ENCODE assay signal across 8 mouse cellular contexts in genomic region chr6:67375982-67376391, GRCm38 (mm10). TPM values are rescaled to one million over a fixed set of nuclear protein-coding genes. Genes with fewer than 3 reads are reported as not detected.
A peak's percentile ranks its signal among the peaks of the same experiment; 100 is the strongest.
DNase-seq lines count a peak whose midpoint lies in the region; ATAC-seq lines count a peak whose summit lies in the region.

Il12rb2 (minus strand) TSS chr6:67376188.

- peaks cover 13% of the 10 kb centered on the region; the same call in 1 of the 2 replicates for H3K27me3 ChIP-seq in kidney, embryonic 14.5 days (ENCODE audit: control insufficient read depth, insufficient read depth, low read length)
- H3K27me3 ChIP-seq in intestine, embryonic 14.5 days (replicated peaks; ENCODE audit: control insufficient read depth, insufficient read depth, low read length): peaks cover 20% of the 10 kb centered on the region

- peak within 1 kb of the TSS; percentile 59 for H3K4me2 ChIP-seq in kidney, embryonic 14.5 days (replicated peaks; ENCODE audit: low read depth, low read length)
- H3K4me2 ChIP-seq in intestine, embryonic 14.5 days (ENCODE audit: low read length): peak within 1 kb of the TSS; percentile 44

- ATAC-seq in kidney, embryonic 14.5 days (ENCODE audit: low FRiP score, low TSS enrichment): 0 out of 2 replicates have a peak, but pooled peaks have one; percentile 32
- no peak for ATAC-seq in intestine, embryonic 14.5 days (replicated peaks; ENCODE audit: low FRiP score, low TSS enrichment, low read depth)

- H3K9ac ChIP-seq in kidney, embryonic 14.5 days (ENCODE audit: low read depth, low read length): no peak within 1 kb of the TSS; the same call in 1 of the 2 replicates
- no peak within 1 kb of the TSS for H3K9ac ChIP-seq in intestine, embryonic 14.5 days (ENCODE audit: low read length)

- H3K36me3 ChIP-seq in kidney, embryonic 14.5 days (ENCODE audit: control insufficient read depth, insufficient read depth, low read length): no peaks in the 10 kb centered on the region
- H3K36me3 ChIP-seq in intestine, embryonic 14.5 days (ENCODE audit: control insufficient read depth, insufficient read depth, low read length): no peaks in the 10 kb centered on the region

- no peak for DNase-seq in kidney, adult 11 months
- DNase-seq in adrenal gland, postnatal 14 days: peak; percentile 7
- peak; percentile 10 for DNase-seq in gastrocnemius, postnatal 25 days
- no peak for DNase-seq in intestine, embryonic 14.5 days (ENCODE audit: low spot score)
- peak; percentile 39 to 42 for DNase-seq in lung, postnatal 4 days
- peak; percentile 3 for DNase-seq in right cerebral cortex, postnatal 4 days
- no peak for DNase-seq in frontal cortex, adult 2 months (ENCODE audit: extremely low spot score in 1 of 2, low spot score in 1 of 2)

- H3K27ac ChIP-seq in kidney, embryonic 14.5 days (ENCODE audit: low read depth, low read length): no peak within 1 kb of the TSS
- no peak within 1 kb of the TSS for H3K27ac ChIP-seq in intestine, embryonic 14.5 days (ENCODE audit: low read depth)

- peak within 1 kb of the TSS; percentile 26 for H3K4me3 ChIP-seq in kidney, embryonic 14.5 days (ENCODE audit: low read length)
- peak within 1 kb of the TSS; percentile 16 for H3K4me3 ChIP-seq in intestine, embryonic 14.5 days (ENCODE audit: low read depth, low read length)

- WGBS in kidney, embryonic 14.5 days: 1% methylated on average over 26 of the region's 26 CpGs
- WGBS in intestine, embryonic 14.5 days: 1% methylated on average over 26 of the region's 26 CpGs

- no peaks in the 10 kb centered on the region for H3K4me1 ChIP-seq in kidney, embryonic 14.5 days (ENCODE audit: control insufficient read depth, insufficient read depth, low read length)
- no peaks in the 10 kb centered on the region for H3K4me1 ChIP-seq in intestine, embryonic 14.5 days (replicated peaks; ENCODE audit: control insufficient read depth, insufficient read depth, low read length)

- H3K9me3 ChIP-seq in kidney, embryonic 14.5 days (ENCODE audit: control insufficient read depth, low read length): no peaks in the 10 kb centered on the region
- H3K9me3 ChIP-seq in intestine, embryonic 14.5 days (ENCODE audit: control insufficient read depth, low read length): no peaks in the 10 kb centered on the region

RNA-seq across cellular contexts. Expression of gene Il12rb2, which starts in this region (rescaled TPM):
- polyA plus RNA-seq in kidney, embryonic 14.5 days (2014; fragmentation: Nextera tagmentation; extraction: Ambion mirVana): 0.16 TPM in 1 of 2 replicates, not detected in the other
- total RNA-seq in adrenal gland, postnatal 14 days (2021): 0.11 and 0.23 TPM in 2 replicates
- total RNA-seq in gastrocnemius, postnatal 25 days (2021): not detected
- 0.05 TPM in 1 of 2 replicates, not detected in the other for polyA plus RNA-seq in intestine, embryonic 14.5 days (2014; fragmentation: Nextera tagmentation; extraction: Ambion mirVana)
- 0.55 and 0.62 TPM in 2 replicates for polyA plus RNA-seq in frontal cortex, adult 2 months (2012; rRNA removed)

Comparison
In these comparisons a context has a peak if more than half of its experiments do, and no peak if none do; other contexts are left out.
1. Peak in ATAC-seq, H3K4me3 ChIP-seq and H3K4me2 ChIP-seq in kidney, embryonic 14.5 days; RNA of the gene not detected or under 1 TPM.
2. Peak in DNase-seq in adrenal gland, postnatal 14 days; RNA of the gene not detected or under 1 TPM.
3. Peak in DNase-seq in gastrocnemius, postnatal 25 days; RNA of the gene not detected or under 1 TPM.
4. DNase-seq: peak in lung, postnatal 4 days (2 of 2) and right cerebral cortex, postnatal 4 days (single experiment); none in kidney, adult 11 months (single experiment), intestine, embryonic 14.5 days (single experiment) and frontal cortex, adult 2 months (0 of 2).